Mouse (Mus musculus) heart, adult 8-10 months (tissue): Measurements from ENCODE around the gene Ankk1. TPM values are rescaled to one million over a fixed set of nuclear protein-coding genes. Genes with fewer than 3 reads are reported as not detected.

Experiments
- total RNA-seq, 4 experiments: library from RNA; stranded (reverse); gene quantifications; 2 replicates each; pipeline ENCODE4 v1.2.4; 2022

Gene Ankk1
- total RNA-seq, 4 experiments from 2014 or later, result not detected

Other genes with a start within 250 kb of the Ankk1 start
- gene Gm4894, start 176.5 kb downstream of the Ankk1 start, total RNA-seq, result not detected
- 1 to 10 TPM in 1 of 4 experiments, under 1 TPM in 3; 0.57 to 1.4 (median 0.84) TPM for gene Drd2, start 86.4 kb downstream of the Ankk1 start, total RNA-seq
- gene Ttc12, start 59.2 kb upstream of the Ankk1 start, total RNA-seq, result 10 to 100 TPM in 3 of 4 experiments, 1 to 10 TPM in 1; 8.2 to 14.1 (median 10.8) TPM